Mouse (Mus musculus) A20 (cell line): ENCODE results near the gene Gm13304.
"Not testable (repeated sequence)": the region's sequence is repeated elsewhere in the genome, so short reads cannot be mapped to it uniquely, and the experiment has no call there.

Source experiments
- DNase-seq: peaks from one replicate; pipeline ENCODE4 v3.0.0-alpha.2; 2011; ENCODE audit warnings: low read depth, low spot score

The Gm13304 gene

DNA sequence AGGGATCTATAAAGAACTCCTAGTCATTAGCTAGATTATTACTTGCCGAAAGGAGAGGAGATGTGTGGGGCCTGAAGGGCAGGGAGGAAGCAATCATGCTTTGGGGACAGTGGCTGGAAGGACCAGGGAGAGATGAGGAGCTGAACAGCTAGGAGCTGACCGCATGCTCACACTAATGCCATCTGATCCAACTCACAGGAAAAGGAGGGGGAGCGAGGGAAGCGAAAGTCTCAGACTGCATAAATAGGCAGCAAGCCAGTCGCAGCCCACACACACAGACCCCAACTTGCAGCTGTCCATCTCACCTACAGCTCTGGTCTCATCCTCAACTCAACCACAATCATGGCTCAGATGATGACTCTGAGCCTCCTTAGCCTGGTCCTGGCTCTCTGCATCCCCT lies at the start of gene Gm13304:
Gene Gm13304 (plus strand): TSS at position 301 of the 400 bp plus-strand sequence.
- DNase-seq = not testable (repeated sequence)

DNA sequence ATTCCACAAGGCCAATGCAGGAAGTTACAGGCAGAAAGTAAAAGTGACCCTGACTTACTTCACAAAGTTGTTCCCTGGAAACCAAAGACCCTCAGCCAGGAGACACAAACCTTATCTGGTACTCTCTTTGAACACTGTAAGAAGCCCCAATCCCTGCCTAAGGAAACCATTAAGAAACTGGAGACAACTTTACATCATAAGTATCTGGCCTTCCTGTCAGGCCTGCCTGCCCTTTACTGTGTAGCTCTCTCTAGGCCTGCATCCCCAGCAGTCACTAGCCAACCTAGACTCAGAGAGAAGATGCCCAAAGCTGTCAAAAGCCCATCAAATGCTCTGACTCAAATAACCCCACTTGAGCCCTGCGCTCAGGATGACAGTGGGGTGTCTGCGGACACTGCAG lies 23.7 kb upstream of the Gm13304 start, which contains the start of gene Gm3893:
Gene Gm3893 (plus strand): TSS at position 301 of the 400 bp plus-strand sequence.
- DNase-seq = not testable (repeated sequence)

DNA sequence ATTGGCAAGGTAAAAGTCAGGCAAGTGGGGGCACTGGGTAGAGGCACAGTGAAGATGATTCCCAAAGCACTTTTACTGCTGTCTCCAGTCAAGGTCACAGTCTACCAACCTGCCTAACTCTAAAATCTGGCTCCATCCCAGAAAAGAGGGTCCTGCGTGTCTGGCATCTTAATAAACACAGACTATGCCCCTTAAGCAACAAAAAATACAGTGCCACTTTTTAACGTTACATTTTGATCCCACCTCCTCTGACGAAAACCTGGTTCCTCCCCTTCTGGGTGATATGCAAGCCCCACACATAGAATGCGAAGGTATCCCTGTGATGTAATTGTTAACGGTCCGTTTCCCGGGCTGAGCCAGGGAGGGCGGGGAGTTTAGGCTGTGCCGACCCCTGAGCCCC lies 38.5 kb downstream of the Gm13304 start, which contains the start of gene Gm13306:
Gene Gm13306 (plus strand): TSS at position 301 of the 400 bp plus-strand sequence.
- DNase-seq = not testable (repeated sequence)
